Mouse (Mus musculus): ENCODE measurements around the gene Deup1.

DNA sequence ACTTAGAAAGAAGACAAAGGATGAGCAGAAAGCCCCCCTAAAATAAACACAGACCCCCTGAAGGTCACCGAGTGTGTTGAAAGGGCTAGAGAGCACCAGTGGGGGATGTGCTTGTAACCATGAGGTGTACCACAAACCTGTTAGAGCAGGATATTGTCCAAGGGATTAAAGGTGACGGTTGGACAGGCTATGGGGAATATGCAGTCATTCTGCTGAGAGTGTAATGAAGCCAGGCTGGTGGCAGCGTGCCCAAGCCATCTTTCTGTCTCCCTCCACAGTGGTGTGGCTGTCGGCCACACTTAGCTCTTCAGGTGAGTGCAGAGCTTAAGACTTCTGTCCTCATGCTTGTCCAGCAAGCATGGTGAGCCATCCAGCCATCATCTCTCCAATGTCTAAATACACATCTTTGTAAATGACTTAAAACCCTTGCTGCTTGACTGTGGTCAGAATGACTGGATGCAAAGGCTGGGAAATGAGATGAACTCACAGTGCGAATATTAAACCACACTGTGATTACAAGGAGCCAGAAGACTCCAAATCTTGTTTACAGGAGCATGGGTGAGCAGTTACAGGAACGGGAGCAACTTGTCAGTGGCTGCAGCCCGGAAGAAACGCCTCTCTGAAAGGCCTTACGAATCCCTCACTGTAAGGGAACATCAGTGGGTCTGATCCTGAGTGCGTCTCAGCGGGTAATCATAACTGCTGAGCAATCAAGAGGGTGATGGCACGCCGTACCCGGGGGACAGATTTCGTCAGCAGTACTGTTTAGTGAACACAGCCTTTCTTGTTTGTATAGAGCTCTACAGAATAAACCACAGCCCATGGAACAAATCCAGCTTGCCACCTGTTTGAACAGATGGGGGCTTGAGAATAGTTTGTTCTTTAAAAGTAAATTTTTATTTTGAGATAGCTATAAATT is 75.5 kb downstream of the Deup1 start:
- no peak for TF ChIP-seq USF1 (IDR thresholded peaks at IDR 0.05; ENCODE audit: low read depth)
- no peak for TF ChIP-seq MYOG (IDR thresholded peaks at IDR 0.05; ENCODE audit: control insufficient read depth in 1 of 3, insufficient read depth in 1 of 3, insufficient read length in 2 of 3, low read depth in 2 of 3)
- TF ChIP-seq TCF3 (IDR thresholded peaks at IDR 0.05; ENCODE audit: insufficient read length, low read depth) = no peak
- no peak for TF ChIP-seq CEBPB (IDR thresholded peaks at IDR 0.05; ENCODE audit: insufficient read depth, poor library complexity, severe bottlenecking)
- no peak for TF ChIP-seq MAX (IDR thresholded peaks at IDR 0.05; ENCODE audit: low read depth)
- TF ChIP-seq POLR2A (IDR thresholded peaks at IDR 0.05; ENCODE audit: insufficient read length, low read depth) = no peak
- no peak for TF ChIP-seq MYOD1 (IDR thresholded peaks at IDR 0.05; ENCODE audit: control insufficient read depth in 1 of 3, insufficient read length in 2 of 3, low read depth in 2 of 3)
